Mouse (Mus musculus) Muller cell, postnatal 12 days (primary cell): ENCODE measurements around the gene Tmem210.
"Not testable (repeated sequence)": the region's sequence is repeated elsewhere in the genome, so short reads cannot be mapped to it uniquely, and the experiment has no call there.

Source experiments
- DNase-seq: peaks from one replicate; pipeline ENCODE4 v3.0.0-alpha.2; 2015; ENCODE audit errors: inconsistent ontology term

Gene Tmem210

DNA sequence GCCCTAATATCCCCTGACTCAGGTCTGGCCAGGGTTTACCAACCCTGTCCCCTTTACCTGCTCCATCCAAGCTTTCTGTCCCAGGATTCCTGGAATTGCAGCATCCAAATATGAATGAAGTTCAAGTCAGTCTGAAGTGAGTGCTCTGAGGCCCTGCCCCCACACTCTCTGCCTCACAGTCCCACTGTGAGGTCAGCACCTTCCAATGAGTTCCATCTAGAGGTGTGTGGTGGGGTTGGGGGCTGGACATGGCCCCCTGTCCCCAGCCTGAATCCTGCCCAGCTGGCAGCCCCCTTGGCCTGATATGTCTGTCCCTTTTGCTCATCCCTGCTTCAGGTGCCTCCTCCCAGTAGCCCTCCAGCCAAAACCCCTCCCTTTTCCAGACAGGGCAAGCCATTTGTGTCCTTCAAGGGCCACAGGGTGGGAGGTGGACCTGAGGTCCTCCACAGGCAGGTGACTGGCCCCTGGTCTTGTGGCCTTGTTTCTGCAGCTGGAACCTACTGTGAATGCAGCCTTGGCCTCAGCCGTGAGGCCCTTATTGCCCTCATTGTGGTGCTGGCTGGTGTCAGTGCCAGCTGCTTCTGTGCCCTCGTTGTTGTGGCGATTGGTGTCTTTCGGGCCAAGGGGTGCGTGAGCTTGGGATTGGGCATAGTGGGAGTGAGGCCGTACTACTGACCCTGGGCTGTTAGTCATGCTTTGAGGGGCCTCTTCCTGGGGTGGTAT lies at the start of gene Tmem210:
TSS of gene Tmem210 (plus strand) at position 219 of the 723 bp plus-strand sequence.
- DNase-seq, result no peak

DNA sequence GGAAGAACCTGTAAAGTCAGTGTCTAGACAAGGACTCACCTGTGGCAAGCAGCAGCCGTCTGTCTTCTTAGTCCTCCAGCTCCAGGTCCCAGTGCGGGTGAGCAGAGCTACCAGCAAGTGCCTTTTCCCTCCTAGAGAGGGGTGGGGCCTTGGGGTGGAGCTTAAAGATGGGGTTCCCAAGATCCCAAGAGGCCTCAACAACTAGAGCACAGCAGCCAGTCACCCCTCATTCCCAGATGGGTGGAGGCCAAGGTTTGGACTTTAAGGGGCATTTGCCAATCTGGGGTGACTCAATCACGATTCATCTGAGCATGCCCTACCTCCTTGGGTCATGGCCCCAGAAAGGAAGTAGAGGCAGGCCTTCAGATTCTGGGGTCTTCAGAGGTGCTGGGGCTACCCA lies 48.2 kb upstream of the Tmem210 start:
- no peak for DNase-seq

DNA sequence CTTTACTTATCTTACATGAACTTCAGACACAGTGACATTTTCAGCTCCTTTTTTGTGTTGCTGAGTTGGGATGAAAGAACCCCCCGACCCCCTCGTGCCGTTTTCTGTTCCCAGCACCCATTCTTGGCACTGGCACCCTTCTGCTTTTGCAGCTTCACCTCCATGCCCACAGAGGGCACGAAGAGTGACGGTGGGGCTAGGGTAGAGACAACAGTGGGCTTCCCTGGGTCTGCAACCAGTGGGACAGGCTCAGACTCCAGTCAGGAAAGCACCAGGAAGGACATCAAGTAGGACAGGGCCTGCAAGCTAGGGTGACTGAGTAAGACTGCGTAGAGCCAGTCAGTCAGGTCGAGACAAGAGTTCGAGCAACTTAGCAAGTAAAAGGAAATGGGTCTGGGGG lies 47.6 kb upstream of the Tmem210 start:
- no peak for DNase-seq

DNA sequence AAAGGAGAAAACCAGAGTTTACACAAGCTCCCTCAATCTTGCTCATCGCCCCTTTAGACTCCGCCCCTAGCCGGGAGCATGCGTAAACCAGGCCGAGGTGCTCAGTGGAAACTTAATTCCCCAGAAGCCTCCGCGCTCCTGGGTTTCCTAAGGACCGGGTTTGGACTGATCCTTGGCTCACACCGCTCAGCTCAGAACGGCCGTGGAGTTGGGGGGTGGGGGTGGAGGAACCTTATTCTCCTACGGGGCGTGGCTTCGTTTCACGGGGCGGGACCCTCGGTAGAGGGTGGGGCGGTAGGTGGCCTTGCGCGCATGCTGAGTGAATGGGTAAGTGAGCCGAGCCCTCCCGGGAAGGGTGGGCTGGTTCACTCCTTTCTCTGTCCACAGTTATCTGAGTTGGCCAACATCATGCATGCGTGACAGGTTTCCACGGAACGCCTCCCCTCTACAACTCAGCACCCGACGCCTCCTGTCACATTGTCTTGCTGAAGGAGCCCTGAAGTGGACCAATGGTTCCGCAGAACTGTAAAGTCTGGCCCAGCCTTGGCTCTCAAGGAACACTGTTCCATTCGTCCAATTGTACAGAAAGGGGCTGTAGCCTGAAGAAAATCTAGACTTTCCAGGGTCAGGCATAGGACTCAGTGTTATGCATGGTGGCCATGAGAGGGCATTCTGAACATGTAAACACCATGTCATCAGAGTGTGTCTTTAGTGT lies 47.1 kb upstream of the Tmem210 start:
- peak; percentile 76 for DNase-seq

DNA sequence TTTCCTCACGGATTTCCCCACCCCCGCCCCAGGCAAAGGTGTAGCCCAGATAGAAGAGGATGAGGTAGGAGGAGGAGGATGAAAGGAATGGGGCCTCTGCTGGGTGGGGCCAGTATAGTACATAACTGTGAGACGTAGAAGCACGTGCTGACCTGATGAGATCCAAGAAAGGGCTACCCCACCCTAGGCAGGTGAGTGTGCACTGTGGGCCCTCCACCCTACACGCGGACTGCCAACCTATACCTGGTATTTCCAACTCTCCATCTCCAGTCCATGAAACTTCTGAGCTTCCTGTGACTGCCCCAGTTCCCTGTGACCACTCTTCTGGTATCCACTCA lies 46.5 kb upstream of the Tmem210 start:
- DNase-seq, result no peak

DNA sequence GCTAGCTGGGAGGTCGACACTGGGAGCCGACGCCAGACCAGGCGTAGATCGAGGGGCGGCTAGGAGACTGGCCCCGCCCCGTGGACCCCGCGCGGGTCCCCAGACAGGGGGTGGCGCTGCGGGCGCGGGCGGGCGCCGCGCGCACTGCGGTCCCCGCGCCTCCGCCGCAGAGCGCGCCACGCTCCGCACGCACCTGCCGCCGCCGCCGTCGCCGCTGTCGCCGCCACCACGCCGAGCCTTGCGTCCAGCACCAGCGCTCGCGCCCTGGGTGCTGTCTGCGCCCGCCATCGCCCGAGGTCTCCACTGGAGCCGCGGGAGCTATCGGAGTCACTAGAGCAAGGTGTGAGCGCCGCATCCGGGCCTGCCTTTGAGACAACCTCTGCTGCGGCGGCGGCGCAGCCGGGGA lies 45.8 kb upstream of the Tmem210 start, which contains the start of the genes Rnf208 and Cysrt1:
TSS of gene Rnf208 (plus strand) at position 155 of the 406 bp plus-strand sequence.
TSS of gene Cysrt1 (minus strand) at position 352 of the 406 bp plus-strand sequence.
- no peak for DNase-seq

DNA sequence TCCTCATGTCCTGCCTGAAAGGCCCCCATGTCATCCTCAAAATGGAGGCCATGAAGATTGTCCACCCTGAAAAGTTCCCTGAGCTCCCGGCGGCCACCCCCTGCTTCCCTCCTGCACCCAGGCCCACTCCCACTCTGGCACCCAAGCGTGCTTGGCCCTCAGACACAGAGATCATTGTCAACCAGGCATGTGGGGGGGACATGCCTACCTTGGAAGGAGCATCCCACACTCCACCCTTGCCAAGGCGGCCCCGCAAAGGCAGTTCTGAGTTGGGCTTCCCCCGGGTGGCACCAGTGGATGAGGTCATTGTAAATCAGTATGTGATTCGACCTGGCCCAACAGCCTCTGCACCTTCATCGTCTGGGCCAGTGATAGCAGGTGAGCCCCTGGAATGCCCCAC lies 44.6 kb upstream of the Tmem210 start:
- DNase-seq, result no peak

DNA sequence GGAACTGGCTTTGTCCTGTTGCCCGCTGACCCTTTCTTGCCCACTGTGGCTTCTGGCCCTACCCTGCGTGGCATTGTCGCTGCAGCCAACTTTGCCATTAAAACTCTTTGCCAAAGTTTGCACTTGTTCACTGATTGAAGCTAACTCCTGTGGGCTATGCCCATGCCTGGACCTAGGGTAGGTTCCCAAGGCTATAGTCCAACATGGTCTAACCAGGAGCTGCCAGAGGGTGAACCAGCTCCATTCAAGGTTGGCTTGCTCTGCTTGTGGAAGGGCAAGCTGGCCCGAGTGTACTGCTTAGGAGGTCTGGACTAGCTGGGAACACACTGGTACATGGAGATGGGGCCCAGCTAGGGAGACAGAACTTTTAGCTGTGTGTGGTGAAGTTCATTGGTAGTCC lies 43.8 kb upstream of the Tmem210 start:
- DNase-seq, result no peak

DNA sequence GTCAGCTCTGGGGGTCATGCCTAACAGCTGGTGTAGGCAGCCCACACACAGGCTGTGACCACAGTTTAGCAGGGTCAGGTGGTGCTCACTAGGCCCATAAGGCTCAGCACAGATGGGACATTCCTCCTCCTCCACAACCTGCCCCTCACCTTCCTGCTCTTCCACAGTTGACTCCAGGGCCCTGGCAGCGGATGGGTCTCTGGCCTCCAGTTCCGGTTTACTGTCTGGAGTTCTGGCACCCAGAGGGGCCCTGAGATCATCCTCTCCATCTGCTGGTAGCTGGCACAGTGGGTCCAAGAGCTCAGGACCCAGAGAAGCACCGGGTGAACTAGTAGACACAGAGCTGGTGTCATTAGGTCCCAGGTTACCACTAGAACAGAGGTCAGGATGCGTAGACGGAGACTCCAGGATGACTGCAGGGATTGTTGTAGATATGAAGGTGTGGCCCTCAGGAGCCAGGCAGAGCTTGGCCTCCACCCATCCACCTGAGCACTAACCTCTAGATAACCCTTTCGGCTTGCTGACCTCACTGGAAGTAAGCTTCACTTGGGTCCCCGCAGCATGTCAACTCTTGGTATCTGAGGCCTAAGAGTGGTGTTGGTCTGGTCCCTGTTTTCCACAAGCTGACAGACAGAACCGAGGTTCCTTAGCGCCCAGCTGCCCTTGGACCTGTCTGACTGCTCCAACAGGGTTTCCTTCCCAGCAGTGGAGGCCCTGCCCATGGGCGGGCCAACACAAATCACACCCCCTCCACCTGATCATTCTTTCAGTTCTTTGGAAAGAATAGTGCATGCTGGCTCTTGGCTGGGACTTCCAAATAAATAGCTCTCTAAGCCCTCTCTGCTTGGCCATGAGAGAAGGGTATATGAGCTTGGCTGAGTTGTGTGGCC lies 41.5 kb upstream of the Tmem210 start, which contains the start of gene AL732309.1:
TSS of gene AL732309.1 (minus strand) at position 681 of the 890 bp plus-strand sequence.
- DNase-seq, result no peak

DNA sequence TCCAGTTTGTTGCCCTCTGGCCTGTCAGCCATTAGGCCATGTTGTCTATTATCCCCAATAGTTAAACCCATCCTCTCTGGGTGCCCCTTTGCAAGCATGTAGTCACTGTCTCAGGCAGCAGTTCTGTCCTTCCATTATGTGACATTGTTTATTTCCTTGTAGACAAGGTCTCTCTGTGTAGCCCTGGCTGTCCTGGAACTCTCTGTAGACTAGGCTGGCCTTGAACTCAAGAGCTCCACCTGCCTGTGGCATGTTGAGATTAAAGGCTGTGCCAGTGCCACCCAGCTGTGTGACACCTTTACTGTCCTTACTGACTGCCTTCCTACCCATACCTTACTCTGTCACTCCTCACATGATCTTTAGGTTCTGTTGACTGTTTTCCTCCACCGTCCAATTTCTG lies 35.6 kb upstream of the Tmem210 start:
- DNase-seq, result no peak

DNA sequence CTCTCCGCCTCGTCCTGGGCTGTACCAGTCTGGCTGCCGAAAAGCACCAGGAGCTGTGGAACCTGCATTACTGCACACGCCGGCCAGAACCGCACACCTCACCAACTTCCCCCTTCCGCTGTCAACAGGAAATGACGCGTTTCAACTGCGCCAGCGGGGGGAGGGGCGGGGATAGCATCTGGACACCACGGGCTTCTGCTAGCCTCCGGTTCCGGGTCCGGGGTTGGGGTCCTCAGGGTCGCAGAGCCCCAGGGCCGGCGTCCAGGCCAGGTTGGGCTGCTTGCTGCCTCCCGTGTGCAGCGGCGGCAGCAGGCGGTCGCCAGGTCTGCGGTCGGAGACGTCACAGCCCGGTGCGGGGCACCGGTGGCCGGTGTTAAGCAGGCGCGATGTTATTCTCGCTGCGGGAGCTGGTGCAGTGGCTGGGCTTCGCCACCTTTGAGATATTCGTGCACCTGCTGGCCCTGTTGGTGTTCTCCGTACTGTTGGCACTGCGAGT lies 32.6 kb upstream of the Tmem210 start, which contains the start of gene Tmem203:
TSS of gene Tmem203 (plus strand) at position 156 of the 496 bp plus-strand sequence.
- DNase-seq, result peak; percentile 96

DNA sequence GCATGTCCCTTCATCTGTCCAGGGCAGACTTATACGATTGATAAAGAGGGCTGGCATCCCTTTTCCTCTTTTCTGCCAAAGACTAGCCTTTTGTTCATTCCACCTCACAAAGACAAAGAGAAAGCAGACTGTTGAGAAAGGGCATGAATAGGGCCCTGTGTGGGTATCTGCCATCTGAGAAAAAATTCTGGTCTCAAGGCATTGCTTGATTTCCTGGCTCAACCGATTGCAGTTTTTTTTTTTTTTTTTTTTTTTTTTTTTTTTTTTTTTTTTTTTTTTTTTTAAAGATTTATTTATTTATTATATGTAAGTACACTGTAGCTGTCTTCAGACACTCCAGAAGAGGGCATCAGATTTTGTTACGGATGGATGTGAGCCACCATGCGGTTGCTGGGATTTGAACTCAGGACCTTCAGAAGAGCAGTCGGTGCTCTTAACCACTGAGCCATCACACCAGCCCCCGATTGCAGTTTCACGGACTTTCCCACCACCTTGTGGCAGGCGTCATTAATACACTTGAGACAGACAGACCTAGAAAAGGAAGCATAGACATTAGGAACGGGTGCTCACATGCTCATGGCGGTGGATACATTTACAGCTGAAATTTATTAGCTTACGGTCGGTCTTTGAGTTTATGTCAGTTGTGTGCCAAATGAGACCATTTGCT lies 31.4 kb upstream of the Tmem210 start:
- DNase-seq, result not testable (repeated sequence)

DNA sequence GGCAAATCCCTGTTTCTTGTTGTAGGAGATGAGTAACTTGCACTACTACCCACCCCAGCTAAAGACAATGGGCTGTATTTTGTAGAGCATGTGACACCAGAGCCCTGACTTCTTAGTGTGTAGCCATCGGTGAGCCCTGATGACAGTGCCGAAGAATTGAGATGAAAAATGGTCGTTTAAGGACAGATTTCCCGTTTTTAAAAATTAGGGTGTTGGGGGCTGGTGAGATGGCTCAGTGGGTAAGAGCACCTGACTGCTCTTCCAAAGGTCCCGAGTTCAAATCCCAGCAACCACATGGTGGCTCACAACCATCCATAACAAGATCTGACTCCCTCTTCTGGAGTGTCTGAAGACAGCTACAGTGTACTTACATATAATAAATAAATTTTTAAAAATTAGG lies 30.7 kb upstream of the Tmem210 start:
- DNase-seq, result not testable (repeated sequence)

DNA sequence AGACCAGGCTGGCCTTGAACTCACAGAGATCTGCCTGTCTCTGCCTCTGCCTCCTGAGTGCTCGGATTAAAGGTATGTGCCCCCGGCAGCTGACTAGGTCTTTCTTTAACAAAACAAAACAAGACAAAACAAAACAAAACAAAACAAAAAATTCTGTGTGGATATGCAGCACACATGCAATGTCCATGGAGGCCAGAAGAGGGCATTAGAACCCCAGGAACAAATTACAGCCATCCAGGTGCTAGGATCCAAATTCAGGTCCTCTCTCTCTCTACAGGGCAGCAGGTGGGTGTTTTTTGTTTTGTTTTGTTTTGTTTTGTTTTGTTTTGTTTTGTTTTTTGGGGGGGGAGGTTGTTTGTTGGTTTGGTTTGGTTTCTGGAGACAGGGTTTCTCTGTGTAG lies 29.1 kb upstream of the Tmem210 start:
- DNase-seq, result no peak

DNA sequence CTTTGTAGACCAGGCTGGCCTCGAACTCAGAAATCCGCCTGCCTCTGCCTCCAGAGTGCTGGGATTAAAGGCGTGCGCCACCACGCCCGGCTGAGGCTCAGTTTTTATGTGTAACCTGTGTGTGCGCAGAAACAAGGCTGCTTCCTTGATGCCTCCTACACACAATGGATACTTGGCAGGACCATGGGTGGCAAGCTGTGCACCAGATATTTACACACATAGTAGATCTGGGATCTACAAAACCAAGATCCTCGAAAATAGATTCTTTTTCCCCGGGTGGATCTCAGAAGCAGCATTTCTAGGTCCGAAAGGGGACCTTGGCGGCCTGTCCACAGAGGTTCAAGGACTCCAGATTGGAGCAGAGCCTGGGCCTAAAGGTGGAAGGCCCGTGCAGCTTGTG lies 26.1 kb upstream of the Tmem210 start:
- DNase-seq, result no peak

DNA sequence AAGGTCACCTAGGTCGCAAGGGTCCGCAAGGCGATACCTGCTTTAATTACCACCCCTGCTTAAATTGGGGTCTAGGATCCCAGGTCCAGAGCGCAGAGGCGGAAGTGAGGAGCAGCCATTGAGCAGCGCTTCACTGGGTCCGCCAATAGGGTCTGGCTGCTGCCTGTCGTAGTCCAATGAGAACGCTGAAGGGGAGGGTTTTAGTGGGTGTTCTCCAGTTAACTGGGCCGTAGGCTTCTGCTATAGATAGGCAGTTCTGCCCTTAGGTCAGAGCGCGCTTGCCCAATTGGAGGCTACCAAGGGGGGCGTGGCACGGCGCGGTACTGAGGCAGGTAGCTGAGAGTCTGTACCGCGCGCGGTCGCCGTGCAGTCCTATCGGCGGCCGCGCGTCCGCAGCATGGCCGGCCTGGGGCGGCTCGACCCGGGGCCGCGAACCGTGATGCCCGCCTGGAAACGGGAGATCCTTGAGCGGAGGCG lies 25.6 kb upstream of the Tmem210 start, which contains the start of gene Tprn:
TSS of gene Tprn (plus strand) at position 328 of the 477 bp plus-strand sequence.
- peak; percentile 97 for DNase-seq

DNA sequence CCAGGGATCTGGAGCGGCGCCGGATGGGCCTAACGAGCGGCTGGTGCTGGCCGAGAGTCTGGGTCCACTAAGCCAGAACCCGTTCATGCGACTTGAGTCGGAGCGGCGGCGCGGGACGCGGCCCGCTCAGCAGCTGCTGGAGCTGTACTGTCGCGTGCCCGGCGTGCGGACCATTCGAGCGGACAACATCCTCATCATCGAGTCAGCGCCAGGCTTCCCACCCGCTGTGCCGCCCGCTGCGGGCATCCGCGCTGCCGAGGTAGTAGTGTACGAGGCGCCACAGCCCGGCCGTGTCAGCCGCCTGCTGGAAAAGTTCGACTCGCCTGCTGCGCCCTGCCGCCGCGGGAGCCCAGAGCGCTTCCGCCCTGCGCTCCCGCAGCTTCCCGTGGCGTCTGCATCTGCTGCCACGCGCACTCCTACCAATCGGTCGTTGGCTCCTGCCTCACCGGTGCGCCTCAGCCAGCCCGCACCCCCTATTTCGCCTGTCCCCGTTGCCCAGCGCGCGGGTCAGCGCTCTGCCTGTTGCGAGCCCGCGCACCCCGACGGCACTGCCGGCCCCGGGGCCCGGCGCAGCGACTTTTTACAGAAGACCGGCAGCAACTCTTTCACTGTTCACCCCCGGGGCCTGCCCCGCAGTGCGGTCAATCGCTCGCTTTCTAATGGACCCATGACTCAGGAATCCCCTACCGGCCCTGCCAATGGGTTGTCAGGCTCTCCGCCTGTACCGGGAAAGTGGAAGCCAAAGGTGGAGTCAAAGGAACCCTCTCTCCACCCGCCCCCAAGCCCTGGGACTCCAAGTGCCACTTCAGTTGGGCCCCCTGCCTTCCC lies 24.9 kb upstream of the Tmem210 start:
- DNase-seq, result peak; percentile 55

DNA sequence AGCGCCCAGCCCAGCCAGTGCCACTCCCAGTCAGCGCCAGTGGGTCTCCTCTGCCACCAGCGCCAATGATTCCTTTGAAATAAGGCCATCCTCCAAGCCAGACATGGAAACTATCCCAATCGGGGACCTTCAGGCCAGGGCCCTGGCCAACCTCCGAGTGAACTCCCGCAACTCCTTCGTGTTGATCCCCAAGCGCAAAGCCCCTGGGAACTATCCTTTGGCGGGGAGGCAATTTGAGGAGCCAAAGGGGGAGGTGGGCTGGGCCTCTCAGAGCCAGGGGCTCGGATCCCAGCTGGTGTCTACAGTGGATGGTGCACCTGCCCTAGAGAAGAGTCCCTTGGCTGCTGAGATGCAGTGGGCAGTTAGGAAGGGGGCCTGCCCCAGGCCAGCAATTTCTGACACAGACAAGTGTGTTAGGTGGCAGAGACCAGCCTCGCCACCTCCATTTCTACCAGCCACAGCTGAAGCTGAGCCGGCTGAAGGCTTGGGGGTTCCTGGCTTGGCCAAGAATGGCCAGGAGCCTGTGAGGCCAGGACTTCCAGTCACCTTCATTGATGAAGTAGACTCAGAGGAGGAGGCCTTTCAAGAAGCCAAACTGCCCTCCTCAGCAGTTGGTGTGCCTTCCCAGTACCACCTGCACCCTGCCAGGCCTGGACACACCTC lies 24.2 kb upstream of the Tmem210 start:
- no peak for DNase-seq

DNA sequence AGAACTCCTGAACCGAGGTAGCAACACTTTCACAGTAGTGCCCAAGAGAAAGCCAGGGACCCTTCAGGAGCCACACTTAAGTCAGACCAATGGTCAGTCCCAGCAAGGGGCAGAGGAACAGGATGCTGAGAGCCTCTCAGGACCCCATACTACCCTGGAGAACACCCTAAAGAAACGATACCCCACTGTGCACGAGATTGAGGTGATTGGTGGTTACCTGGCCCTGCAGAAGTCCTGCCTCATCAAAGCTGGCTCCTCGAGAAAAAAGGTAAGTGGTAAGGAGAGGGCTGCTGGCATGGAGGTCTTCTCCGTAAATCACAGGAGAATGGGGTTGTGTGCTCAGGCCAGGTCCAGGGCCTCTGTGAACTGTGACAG lies 23.7 kb upstream of the Tmem210 start:
- no peak for DNase-seq

DNA sequence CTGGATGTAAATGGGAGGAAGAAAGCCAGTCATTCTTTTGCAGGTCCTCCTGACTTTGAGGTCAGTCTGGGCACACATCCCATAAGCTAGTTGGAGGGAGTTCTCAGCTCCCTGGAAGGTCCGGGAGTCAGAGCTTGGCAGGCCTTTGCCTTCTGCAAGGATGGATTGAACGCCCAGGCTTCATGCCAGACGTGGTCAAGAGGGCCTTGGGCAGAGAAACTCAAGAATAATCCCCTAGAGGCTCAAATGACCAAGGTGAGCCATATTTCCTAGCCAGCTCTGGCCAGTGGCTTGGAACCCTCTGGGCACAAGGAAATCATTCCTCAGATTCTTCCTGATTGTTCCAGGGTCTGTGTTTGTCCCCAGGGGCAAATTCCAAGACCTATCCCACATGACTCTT lies 23.1 kb upstream of the Tmem210 start:
- DNase-seq, result peak; percentile 55
